Mouse (Mus musculus) B cell, adult 67 days (primary cell): ENCODE results near the gene Gm6465. TPM values are rescaled to one million over a fixed set of nuclear protein-coding genes. Genes with fewer than 3 reads are reported as not detected.

Experiments used
- total RNA-seq, 2 experiments: library from RNA; stranded (reverse); gene quantifications; 4 replicates each; pipeline ENCODE4 v1.2.4; 2023

Gm6465 gene
- total RNA-seq: not detected

DNA sequence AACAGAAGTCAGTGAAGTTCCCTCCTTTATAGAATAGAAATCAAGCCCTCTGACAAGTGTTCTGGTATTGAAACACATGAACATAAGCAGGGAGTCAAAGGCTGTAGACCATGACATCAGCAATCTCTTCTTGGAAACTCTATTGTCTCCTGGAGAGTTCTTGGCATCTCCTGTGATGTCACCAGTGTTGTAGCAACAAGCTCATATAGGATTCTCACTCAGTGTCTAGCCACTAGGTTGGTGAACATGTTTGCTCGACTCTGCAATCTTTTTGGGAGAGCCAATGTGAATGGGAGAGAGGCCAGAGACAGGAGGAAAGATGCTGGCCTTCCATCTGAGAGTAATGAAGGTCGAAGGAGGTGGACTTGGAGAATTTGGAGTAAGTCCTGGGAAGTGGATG is at the start of gene Gm6465:
Gene Gm6465, plus strand, starts transcription at position 301 of the 400 bp plus-strand sequence.

Other genes with a start within 250 kb of the Gm6465 start
- not detected for gene Gm8922, start 163.6 kb upstream of the Gm6465 start, total RNA-seq
- not detected for gene Gm8926, start 75.0 kb upstream of the Gm6465 start, total RNA-seq
- gene 4933402N22Rik, start 72.5 kb downstream of the Gm6465 start, total RNA-seq: not detected